Mouse (Mus musculus): ENCODE results near the gene Adamts14. TPM values are rescaled to one million over a fixed set of nuclear protein-coding genes. Genes with fewer than 3 reads are reported as not detected.

The Adamts14 gene
- polyA plus RNA-seq, 1 experiment from 2014 or later, result 1.8 TPM

GRCm38 (mm10) chr10:61261229-61262156 lies 11.7 kb downstream of the Adamts14 start:
- ATAC-seq (ENCODE audit: insufficient read depth), result 0 out of 2 replicates have a peak, but pooled peaks have one; percentile 28
- Histone ChIP-seq H3K27me3 (ENCODE audit: insufficient read depth, low read length) (no peaks in the 10 kb centered on the region), H3K4me2 (no peak overlapping the region), H3K9ac (no peak overlapping the region), H3K4me1 (ENCODE audit: insufficient read depth) (no peaks in the 10 kb centered on the region), H3K9me3 (ENCODE audit: low read depth, low read length) (no peaks in the 10 kb centered on the region), H3K4me3 (ENCODE audit: low read depth, low read length) (no peak overlapping the region), H3K27ac (ENCODE audit: low read depth) (no peak overlapping the region), H3K36me3 (ENCODE audit: insufficient read depth) (no peaks in the 10 kb centered on the region)
- no peak for TF ChIP-seq CTCF (IDR thresholded peaks at IDR 0.05; ENCODE audit: low read depth)
- 41% methylated on average over 13 of the region's 13 CpGs for WGBS
- peak; percentile 21 for DNase-seq

- no peaks in the 10 kb centered on the region for H3K27me3 ChIP-seq (ENCODE audit: insufficient read depth, low read length)
- 91% methylated on average over 1 of the region's 1 CpGs for WGBS
- 0 out of 2 replicates have a peak, but pooled peaks cover 3% of the 10 kb centered on the region for H3K9me3 ChIP-seq (ENCODE audit: low read depth, low read length)
- no peaks in the 10 kb centered on the region for H3K4me1 ChIP-seq (ENCODE audit: insufficient read depth)
- H3K9ac ChIP-seq, result no peak overlapping the region
- ATAC-seq (ENCODE audit: insufficient read depth) (no peak), DNase-seq (no peak)
- no peak for TF ChIP-seq CTCF (IDR thresholded peaks at IDR 0.05; ENCODE audit: low read depth)
- H3K4me2 ChIP-seq, result no peak overlapping the region
- H3K27ac ChIP-seq (ENCODE audit: low read depth), result no peak overlapping the region
- H3K36me3 ChIP-seq (ENCODE audit: insufficient read depth), result no peaks in the 10 kb centered on the region
- H3K4me3 ChIP-seq (ENCODE audit: low read depth, low read length), result no peak overlapping the region
These were observed 15.1 kb downstream of the Adamts14 start for GRCm38 (mm10) chr10:61258131-61258530.

GRCm38 (mm10) chr10:61256665-61257064 lies 16.6 kb downstream of the Adamts14 start:
- ATAC-seq (ENCODE audit: insufficient read depth) (no peak), DNase-seq (no peak)
- TF ChIP-seq CTCF (IDR thresholded peaks at IDR 0.05; ENCODE audit: low read depth), result no peak
- H3K4me3 ChIP-seq (ENCODE audit: low read depth, low read length), result no peak overlapping the region
- no peak overlapping the region for H3K27ac ChIP-seq (ENCODE audit: low read depth)
- H3K9me3 ChIP-seq (ENCODE audit: low read depth, low read length), result 0 out of 2 replicates have a peak, but pooled peaks cover 3% of the 10 kb centered on the region
- H3K9ac ChIP-seq, result no peak overlapping the region
- 87% methylated on average over 9 of the region's 9 CpGs for WGBS
- H3K4me2 ChIP-seq, result no peak overlapping the region
- H3K36me3 ChIP-seq (ENCODE audit: insufficient read depth), result no peaks in the 10 kb centered on the region
- no peaks in the 10 kb centered on the region for H3K4me1 ChIP-seq (ENCODE audit: insufficient read depth)
- no peaks in the 10 kb centered on the region for H3K27me3 ChIP-seq (ENCODE audit: insufficient read depth, low read length)

GRCm38 (mm10) chr10:61255190-61255589 lies 18.0 kb downstream of the Adamts14 start:
- H3K27me3 ChIP-seq (ENCODE audit: insufficient read depth, low read length), result no peaks in the 10 kb centered on the region
- no peak overlapping the region for H3K9ac ChIP-seq
- no peaks in the 10 kb centered on the region for H3K4me1 ChIP-seq (ENCODE audit: insufficient read depth)
- 66% methylated on average over 8 of the region's 8 CpGs for WGBS
- H3K27ac ChIP-seq (ENCODE audit: low read depth), result peak overlapping the region; percentile 40; the same call in 1 of the 2 replicates
- 0 out of 2 replicates have a peak, but pooled peaks cover 3% of the 10 kb centered on the region for H3K9me3 ChIP-seq (ENCODE audit: low read depth, low read length)
- ATAC-seq (ENCODE audit: insufficient read depth) (no peak), DNase-seq (peak; percentile 67)
- H3K36me3 ChIP-seq (ENCODE audit: insufficient read depth), result no peaks in the 10 kb centered on the region
- H3K4me2 ChIP-seq, result no peak overlapping the region
- no peak for TF ChIP-seq CTCF (IDR thresholded peaks at IDR 0.05; ENCODE audit: low read depth)
- no peak overlapping the region for H3K4me3 ChIP-seq (ENCODE audit: low read depth, low read length)

GRCm38 (mm10) chr10:61254761-61255160 lies 18.5 kb downstream of the Adamts14 start:
- no peak overlapping the region for H3K9ac ChIP-seq
- no peak overlapping the region for H3K4me3 ChIP-seq (ENCODE audit: low read depth, low read length)
- H3K4me2 ChIP-seq, result no peak overlapping the region
- no peaks in the 10 kb centered on the region for H3K27me3 ChIP-seq (ENCODE audit: insufficient read depth, low read length)
- TF ChIP-seq CTCF (IDR thresholded peaks at IDR 0.05; ENCODE audit: low read depth), result no peak
- no peaks in the 10 kb centered on the region for H3K36me3 ChIP-seq (ENCODE audit: insufficient read depth)
- H3K9me3 ChIP-seq (ENCODE audit: low read depth, low read length), result 0 out of 2 replicates have a peak, but pooled peaks cover 3% of the 10 kb centered on the region
- peak; percentile 64 for DNase-seq
- peak; percentile 31; the same call in 1 of the 2 replicates for ATAC-seq (ENCODE audit: insufficient read depth)
- 61% methylated on average over 6 of the region's 6 CpGs for WGBS
- no peaks in the 10 kb centered on the region for H3K4me1 ChIP-seq (ENCODE audit: insufficient read depth)
- peak overlapping the region; percentile 40; the same call in 1 of the 2 replicates for H3K27ac ChIP-seq (ENCODE audit: low read depth)

GRCm38 (mm10) chr10:61249951-61250350 lies 23.3 kb downstream of the Adamts14 start:
- Histone ChIP-seq H3K4me3 (ENCODE audit: low read depth, low read length) (no peak overlapping the region), H3K36me3 (ENCODE audit: insufficient read depth) (no peaks in the 10 kb centered on the region), H3K4me1 (ENCODE audit: insufficient read depth) (no peaks in the 10 kb centered on the region), H3K27me3 (ENCODE audit: insufficient read depth, low read length) (no peaks in the 10 kb centered on the region), H3K9me3 (ENCODE audit: low read depth, low read length) (0 out of 2 replicates have a peak, but pooled peaks cover 3% of the 10 kb centered on the region), H3K4me2 (no peak overlapping the region), H3K9ac (no peak overlapping the region), H3K27ac (ENCODE audit: low read depth) (no peak overlapping the region)
- ATAC-seq (ENCODE audit: insufficient read depth) (no peak), DNase-seq (no peak)
- TF ChIP-seq CTCF (IDR thresholded peaks at IDR 0.05; ENCODE audit: low read depth), result no peak
- WGBS, result 50% methylated on average over 2 of the region's 2 CpGs

GRCm38 (mm10) chr10:61248596-61249114 lies 24.6 kb downstream of the Adamts14 start:
- 64% methylated on average over 13 of the region's 13 CpGs for WGBS
- Histone ChIP-seq H3K9ac (no peak overlapping the region), H3K9me3 (ENCODE audit: low read depth, low read length) (0 out of 2 replicates have a peak, but pooled peaks cover 3% of the 10 kb centered on the region), H3K27ac (ENCODE audit: low read depth) (no peak overlapping the region), H3K36me3 (ENCODE audit: insufficient read depth) (no peaks in the 10 kb centered on the region), H3K27me3 (ENCODE audit: insufficient read depth, low read length) (no peaks in the 10 kb centered on the region), H3K4me3 (ENCODE audit: low read depth, low read length) (no peak overlapping the region), H3K4me2 (no peak overlapping the region), H3K4me1 (ENCODE audit: insufficient read depth) (no peaks in the 10 kb centered on the region)
- no peak for ATAC-seq (ENCODE audit: insufficient read depth)
- no peak for TF ChIP-seq CTCF (IDR thresholded peaks at IDR 0.05; ENCODE audit: low read depth)
- no peak for DNase-seq
